Mouse (Mus musculus) heart, postnatal 10 days (tissue): ENCODE measurements around the gene Gpr108. TPM values are rescaled to one million over a fixed set of nuclear protein-coding genes. Genes with fewer than 3 reads are reported as not detected.
A peak's percentile ranks its signal among the peaks of the same experiment; 100 is the strongest.

Experiments
- DNase-seq, 2 experiments: peaks; one replicate each; pipeline ENCODE4 v3.0.0; 2021
- intact Hi-C: fragments of 180-260 bp; cut with DNase I; formaldehyde crosslinking; loops from one replicate; pipeline ENCODE4 v1.15.1; 2025
- total RNA-seq, 2 experiments: library from RNA; stranded (reverse); gene quantifications; 2 replicates each; pipeline ENCODE4 v1.2.3; 2021

Gene Gpr108
- total RNA-seq, 2 experiments from 2014 or later = 26.5 TPM

GRCm38 (mm10) chr17:57274686-57275085 is 26.4 kb upstream of the Gpr108 start:
- intact Hi-C loops = loop anchor here (1.0 to 2.0 kb wide), 2 partner anchors 54 to 60 kb away; no protein-coding TSS in a partner anchor
- no peak for DNase-seq

DNA sequence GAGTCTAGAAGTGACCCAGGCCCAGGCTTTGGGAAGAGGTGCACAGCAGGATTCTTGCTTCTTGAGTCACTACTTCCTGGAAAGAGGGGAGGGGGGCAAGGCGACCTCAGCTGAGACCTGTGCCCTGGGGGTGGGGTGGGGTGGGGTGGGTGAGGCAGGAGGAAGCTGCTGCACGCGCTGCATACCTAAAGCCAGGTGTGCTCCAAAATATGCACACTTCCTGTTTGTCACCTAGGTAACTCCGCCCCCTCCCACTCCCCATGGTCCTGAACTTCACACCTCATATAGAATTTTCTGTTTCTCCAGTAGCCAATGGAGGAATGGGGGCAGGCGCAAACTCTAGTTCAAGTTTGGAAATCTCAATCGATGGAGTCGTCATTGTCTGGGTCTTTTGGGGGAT is 25.6 kb upstream of the Gpr108 start:
- DNase-seq = no peak
- intact Hi-C loops = loop anchor here (2.0 kb wide), 1 partner anchor 61 kb away; no protein-coding TSS in a partner anchor

GRCm38 (mm10) chr17:57271301-57271700 is 23.1 kb upstream of the Gpr108 start:
- intact Hi-C loops = no loop called here
- no peak for DNase-seq

- DNase-seq = no peak
- intact Hi-C loops = no loop called here
These were observed 19.4 kb upstream of the Gpr108 start for GRCm38 (mm10) chr17:57267556-57268126.

- intact Hi-C loops = no loop called here
These were observed 17.0 kb upstream of the Gpr108 start for GRCm38 (mm10) chr17:57264972-57265945.

GRCm38 (mm10) chr17:57264164-57264563 is 15.9 kb upstream of the Gpr108 start:
- DNase-seq = no peak
- intact Hi-C loops = no loop called here

More at GRCm38 (mm10) chr17:57264972-57265945, 17.0 kb upstream of the Gpr108 start:
- DNase-seq = peak; percentile 74

GRCm38 (mm10) chr17:57262901-57263550 is 14.8 kb upstream of the Gpr108 start:
- intact Hi-C loops = no loop called here
- no peak for DNase-seq

DNA sequence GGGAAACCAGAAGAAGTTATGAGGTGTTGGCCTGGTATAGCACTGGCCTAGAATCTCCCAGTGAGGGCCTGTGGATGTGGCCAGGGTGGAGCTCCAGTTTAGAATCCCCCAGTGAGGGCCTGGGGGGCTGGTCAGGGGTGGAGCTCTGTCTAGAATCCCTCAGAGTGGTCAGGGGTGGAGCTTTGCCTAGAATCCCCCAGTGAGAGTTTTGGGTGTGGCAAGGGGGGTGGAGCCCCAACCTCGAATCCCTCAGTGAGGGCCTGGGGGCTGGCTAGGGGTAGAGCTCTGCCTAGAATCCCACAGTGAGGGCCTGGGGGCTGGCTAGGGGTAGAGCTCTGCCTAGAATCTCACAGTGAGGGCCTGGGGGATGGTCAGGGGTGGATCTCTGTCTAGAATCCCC is 13.6 kb upstream of the Gpr108 start:
- DNase-seq = no peak
- intact Hi-C loops = no loop called here

- intact Hi-C loops = no loop called here
- no peak for DNase-seq
These were observed 13.0 kb upstream of the Gpr108 start for GRCm38 (mm10) chr17:57261286-57261685.

DNA sequence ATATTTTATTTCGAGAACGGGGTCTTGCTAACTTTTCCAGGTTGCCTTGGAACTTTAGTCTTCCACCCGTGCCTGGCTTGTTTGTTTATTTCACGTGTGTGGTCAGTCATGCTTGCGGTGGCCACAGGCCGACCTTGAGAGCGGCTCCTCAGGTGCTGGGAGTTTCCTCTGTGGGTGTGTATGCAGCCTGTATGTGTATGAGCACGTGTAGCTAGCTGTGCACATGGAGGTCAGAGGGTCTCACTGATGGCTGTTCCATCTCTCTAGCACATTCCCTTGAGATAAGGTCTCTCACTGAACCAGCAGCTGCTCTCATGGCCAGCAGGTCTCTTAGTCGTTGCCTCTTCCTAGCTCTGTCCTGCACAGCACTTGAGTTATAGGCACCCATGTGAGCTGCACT is 12.1 kb upstream of the Gpr108 start:
- intact Hi-C loops = no loop called here
- no peak for DNase-seq

DNA sequence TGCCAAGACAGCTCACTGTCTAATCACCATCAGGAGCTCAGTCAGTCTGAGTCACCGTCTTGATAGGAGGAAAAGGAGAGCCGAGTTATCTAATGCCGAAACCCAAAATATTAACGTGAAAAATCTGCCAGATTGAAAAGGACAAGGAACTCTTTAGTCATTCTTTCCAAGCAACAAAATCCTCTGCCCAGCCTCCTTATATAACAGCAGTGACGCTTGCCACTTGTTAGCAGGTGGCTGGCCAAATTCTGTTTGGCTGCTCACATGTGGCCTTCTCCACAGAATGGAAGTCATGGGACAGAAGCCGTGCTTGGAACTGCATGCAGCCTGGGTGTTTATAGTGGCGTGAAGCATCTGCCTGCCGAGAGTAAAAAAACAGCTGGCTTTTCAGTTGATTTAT is 11.5 kb upstream of the Gpr108 start:
- DNase-seq = peak; percentile 71 to 80
- intact Hi-C loops = no loop called here

- intact Hi-C loops = no loop called here
- DNase-seq = no peak
These were observed 9.9 kb upstream of the Gpr108 start for GRCm38 (mm10) chr17:57258191-57258590.

GRCm38 (mm10) chr17:57256921-57257485 is 8.8 kb upstream of the Gpr108 start:
- intact Hi-C loops = no loop called here
- no peak for DNase-seq

DNA sequence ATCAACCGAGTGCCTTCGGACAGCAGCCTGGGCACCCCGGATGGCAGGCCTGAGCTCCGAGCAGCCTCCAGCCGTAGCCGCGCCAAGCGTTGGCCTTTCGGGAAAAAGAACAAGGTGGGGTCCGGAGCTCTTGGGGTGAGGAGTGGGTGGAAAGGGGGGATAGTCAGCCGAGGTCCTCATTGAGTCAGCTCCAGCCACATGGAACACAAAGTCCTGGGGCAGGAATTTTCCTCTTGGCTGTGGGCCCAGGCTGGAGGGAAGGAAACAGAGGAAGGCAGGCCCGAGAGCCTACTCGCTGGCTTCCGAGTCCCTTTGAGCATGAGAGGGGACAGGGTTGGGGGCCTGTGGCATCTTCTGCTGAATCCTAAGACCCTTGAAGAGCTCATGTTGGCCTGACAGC is 7.1 kb upstream of the Gpr108 start:
- intact Hi-C loops = no loop called here
- no peak for DNase-seq

- intact Hi-C loops = no loop called here
- no peak for DNase-seq
These were observed 5.1 kb upstream of the Gpr108 start for GRCm38 (mm10) chr17:57253306-57253705.

- intact Hi-C loops = no loop called here
- DNase-seq = no peak
These were observed 3.2 kb upstream of the Gpr108 start for GRCm38 (mm10) chr17:57251431-57251830.

- intact Hi-C loops = no loop called here
- DNase-seq = peak; percentile 71 to 73
These were observed 2.4 kb upstream of the Gpr108 start for GRCm38 (mm10) chr17:57250461-57251160.

- intact Hi-C loops = loop anchor here (5.0 to 10.0 kb wide), 2 partner anchors 187 to 255 kb away; partner anchors contain the start of genes Alkbh7 and Clpp
- DNase-seq = peak; percentile 99
These were observed 1.2 kb upstream of the Gpr108 start, which contains the start of gene Trip10 for GRCm38 (mm10) chr17:57249186-57250181. Gene Trip10, plus strand, starts transcription at chr17:57249455.

GRCm38 (mm10) chr17:57248771-57249170 is 525 bp upstream of the Gpr108 start:
- peak in 1 of 2 experiments; percentile 40 for DNase-seq

More at GRCm38 (mm10) chr17:57248771-57249170, 525 bp upstream of the Gpr108 start:
- intact Hi-C loops = loop anchor here (1.0 to 10.0 kb wide), 3 partner anchors 28 to 254 kb away; partner anchors contain the start of genes Alkbh7 and Clpp
